Mouse (Mus musculus): ENCODE data around the gene Simc1. TPM values are rescaled to one million over a fixed set of nuclear protein-coding genes. Genes with fewer than 3 reads are reported as not detected.

The Simc1 gene
- 6.8 and 8.0 TPM in 2 replicates for polyA plus RNA-seq (2015; fragmentation: Nextera tagmentation; extraction: Ambion mirVana)

DNA sequence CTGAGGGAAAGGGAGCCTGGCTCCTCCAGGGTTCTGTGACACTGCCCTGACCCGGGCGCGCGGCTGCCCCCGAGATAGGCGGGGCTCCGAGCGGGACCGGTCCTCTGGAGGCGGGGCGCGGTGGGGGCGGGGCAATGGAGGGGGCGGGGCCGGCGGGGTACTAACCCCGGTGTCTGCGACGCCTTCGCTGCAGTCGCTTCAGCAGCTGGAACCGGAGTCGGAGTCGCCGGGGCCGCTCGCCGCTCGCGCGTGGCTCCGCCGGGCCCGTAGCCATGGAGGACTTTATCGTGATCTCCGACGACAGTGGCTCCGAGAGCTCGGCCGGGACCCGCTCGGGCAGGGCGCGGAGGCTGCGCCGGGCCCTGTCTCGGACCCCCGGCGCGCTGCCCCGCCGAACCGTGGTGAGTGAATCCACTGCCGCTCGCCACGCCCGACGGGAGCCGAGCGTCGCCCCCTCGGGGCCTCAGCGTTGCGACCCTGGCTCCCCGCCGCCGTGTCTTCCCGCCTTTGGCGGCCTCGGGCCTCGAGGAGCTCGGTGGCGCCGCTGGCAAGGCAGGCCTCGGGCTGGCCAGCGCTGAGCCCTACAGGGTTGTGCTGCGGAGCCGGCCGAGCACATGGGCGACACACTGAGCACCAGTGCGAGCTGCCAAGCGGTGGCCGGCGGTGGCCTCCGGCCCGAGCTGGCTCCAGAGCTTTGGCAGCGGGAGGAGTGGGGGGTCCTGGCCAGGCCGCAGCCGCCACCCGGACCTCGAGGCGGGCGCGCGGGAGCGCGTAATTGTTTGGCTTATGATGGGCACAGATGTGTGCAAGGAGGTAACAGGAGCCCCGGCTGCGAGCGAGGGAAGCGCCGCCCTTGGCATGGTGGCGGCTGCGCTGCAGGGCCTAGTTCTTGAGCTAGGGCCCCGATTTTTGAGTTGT is at the start of gene Simc1:
TSS of gene Simc1 (plus strand) at position 176 of the 918 bp plus-strand sequence.
- TF ChIP-seq CTCF (IDR thresholded peaks at IDR 0.05; ENCODE audit: low read depth), result no peak
- Histone ChIP-seq H3K4me3 (replicated peaks; ENCODE audit: low read depth, low read length) (peak within 1 kb of the TSS; percentile 64), H3K27me3 (ENCODE audit: insufficient read depth, low read length) (no peaks in the 10 kb centered on the region), H3K27ac (peak within 1 kb of the TSS; percentile 77), H3K4me1 (replicated peaks; ENCODE audit: insufficient read depth, low read length) (peaks cover 7% of the 10 kb centered on the region; the same call in 1 of the 2 replicates), H3K36me3 (ENCODE audit: insufficient read depth, low read length) (no peaks in the 10 kb centered on the region), H3K4me2 (ENCODE audit: low read length) (peak within 1 kb of the TSS; percentile 87), H3K9me3 (replicated peaks; ENCODE audit: low read length) (no peaks in the 10 kb centered on the region), H3K9ac (ENCODE audit: low read depth, low read length) (peak within 1 kb of the TSS; percentile 74)
- under 1% methylated on average over 95 of the region's 105 CpGs for WGBS
- ATAC-seq (replicated peaks; ENCODE audit: low FRiP score, low read depth), result peak; percentile 91
- DNase-seq (ENCODE audit: low spot score), result peak; percentile 72

DNA sequence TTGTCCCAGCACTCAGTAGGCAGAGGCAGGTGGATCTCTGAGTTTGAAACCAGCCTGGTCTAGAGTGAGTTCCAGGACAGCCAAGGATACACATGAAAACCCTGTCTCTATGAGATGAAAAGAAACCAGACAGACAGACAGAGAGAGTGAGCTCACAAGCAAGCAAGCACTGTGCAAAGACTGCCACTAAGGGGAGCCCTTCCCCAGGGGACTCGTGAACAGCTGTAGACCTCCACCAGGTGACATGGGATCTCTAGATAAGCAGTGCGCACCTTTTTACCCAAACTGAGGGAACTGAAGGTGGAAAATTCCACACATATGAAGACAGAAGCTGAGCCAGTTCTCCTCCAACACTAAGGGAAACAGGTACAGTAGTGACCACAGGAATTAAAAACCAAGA is 46.5 kb upstream of the Simc1 start:
- Histone ChIP-seq H3K4me3 (replicated peaks; ENCODE audit: low read depth, low read length) (no peak overlapping the region), H3K36me3 (ENCODE audit: insufficient read depth, low read length) (peaks cover 46% of the 10 kb centered on the region), H3K27ac (no peak overlapping the region), H3K4me1 (replicated peaks; ENCODE audit: insufficient read depth, low read length) (no peaks in the 10 kb centered on the region), H3K4me2 (ENCODE audit: low read length) (no peak overlapping the region), H3K9ac (ENCODE audit: low read depth, low read length) (no peak overlapping the region), H3K27me3 (ENCODE audit: insufficient read depth, low read length) (no peaks in the 10 kb centered on the region), H3K9me3 (replicated peaks; ENCODE audit: low read length) (no peaks in the 10 kb centered on the region)
- DNase-seq (ENCODE audit: low spot score) (peak; percentile 40), ATAC-seq (replicated peaks; ENCODE audit: low FRiP score, low read depth) (no peak)
- peak; percentile 67 for TF ChIP-seq CTCF (IDR thresholded peaks at IDR 0.05; ENCODE audit: low read depth)
- WGBS, result 69% methylated on average over 2 of the region's 2 CpGs

DNA sequence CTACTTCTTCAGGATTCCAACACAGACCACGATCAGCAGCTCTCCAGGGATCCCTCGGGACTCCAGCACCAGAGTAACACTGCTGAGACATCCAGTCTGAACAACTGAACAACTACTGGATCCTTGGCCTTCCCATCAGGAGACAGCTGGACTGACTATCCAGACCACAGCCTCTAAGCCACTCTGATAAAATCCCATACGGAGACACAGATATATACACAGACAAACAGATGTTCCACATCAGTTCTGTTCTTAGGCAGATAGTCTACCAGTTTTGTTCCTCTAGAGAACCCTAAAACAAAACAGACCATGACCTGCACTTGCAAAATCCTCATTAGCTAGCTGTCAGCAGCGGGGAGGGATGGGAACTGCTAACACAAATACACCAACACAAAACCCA is 44.3 kb upstream of the Simc1 start:
- ATAC-seq (replicated peaks; ENCODE audit: low FRiP score, low read depth) (no peak), DNase-seq (ENCODE audit: low spot score) (peak; percentile 8)
- Histone ChIP-seq H3K27ac (no peak overlapping the region), H3K4me3 (replicated peaks; ENCODE audit: low read depth, low read length) (no peak overlapping the region), H3K27me3 (ENCODE audit: insufficient read depth, low read length) (no peaks in the 10 kb centered on the region), H3K4me1 (replicated peaks; ENCODE audit: insufficient read depth, low read length) (no peaks in the 10 kb centered on the region), H3K36me3 (ENCODE audit: insufficient read depth, low read length) (peaks cover 66% of the 10 kb centered on the region), H3K9me3 (replicated peaks; ENCODE audit: low read length) (no peaks in the 10 kb centered on the region), H3K4me2 (ENCODE audit: low read length) (no peak overlapping the region), H3K9ac (ENCODE audit: low read depth, low read length) (no peak overlapping the region)
- WGBS, result 71% methylated on average over 4 of the region's 4 CpGs
- no peak for TF ChIP-seq CTCF (IDR thresholded peaks at IDR 0.05; ENCODE audit: low read depth)

DNA sequence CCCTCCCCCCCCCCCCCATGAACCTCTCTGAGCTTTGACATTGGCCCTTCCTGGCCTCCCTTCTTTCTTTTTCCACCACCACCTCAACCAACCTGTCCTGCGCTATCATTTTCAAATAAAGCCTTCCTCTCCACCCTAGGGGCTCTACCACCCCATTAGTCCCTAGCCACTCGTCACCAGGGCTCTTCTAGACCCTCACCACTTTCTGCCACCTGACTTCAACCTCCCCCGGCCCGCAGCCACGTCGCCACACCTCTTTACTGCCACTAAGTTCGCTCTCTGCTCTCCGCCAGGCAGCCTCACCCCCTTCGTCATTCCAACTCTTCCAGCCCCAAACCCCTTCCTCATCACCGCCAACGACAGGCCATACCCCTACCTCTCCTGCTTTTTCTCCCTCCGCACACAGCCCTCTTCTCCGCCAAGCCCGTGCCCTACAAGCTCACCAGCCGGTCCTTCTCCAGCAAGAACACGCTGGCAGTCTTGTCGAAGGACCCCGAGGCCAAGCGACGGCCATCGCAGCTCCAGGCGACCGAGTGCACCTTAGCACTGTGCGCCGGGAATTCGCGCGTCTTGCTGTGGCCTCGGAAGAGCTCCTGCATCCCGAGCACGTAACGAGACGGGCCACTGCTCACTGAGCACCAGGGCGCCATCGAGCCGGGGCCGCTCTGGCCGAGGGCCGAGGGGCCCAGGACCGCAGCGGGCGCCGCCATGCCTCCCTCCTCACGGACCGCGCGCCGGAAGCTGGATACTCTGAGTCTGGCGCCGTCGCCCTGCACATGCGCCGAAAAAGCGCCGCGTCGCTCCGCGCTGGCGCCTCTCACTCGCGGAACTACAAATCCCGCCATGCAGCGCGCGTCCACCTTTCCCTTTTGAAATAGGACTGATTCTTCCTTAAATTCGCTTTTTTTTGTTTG is 35.2 kb upstream of the Simc1 start, which contains the start of gene Thoc3:
TSS of gene Thoc3 (minus strand) at position 752 of the 914 bp plus-strand sequence.
- peak; percentile 96 for ATAC-seq (replicated peaks; ENCODE audit: low FRiP score, low read depth)
- peak within 1 kb of the TSS; percentile 89 for H3K4me2 ChIP-seq (ENCODE audit: low read length)
- peak within 1 kb of the TSS; percentile 89 for H3K9ac ChIP-seq (ENCODE audit: low read depth, low read length)
- no peaks in the 10 kb centered on the region for H3K27me3 ChIP-seq (ENCODE audit: insufficient read depth, low read length)
- peak within 1 kb of the TSS; percentile 62 for H3K27ac ChIP-seq
- H3K36me3 ChIP-seq (ENCODE audit: insufficient read depth, low read length), result peaks cover 34% of the 10 kb centered on the region
- WGBS, result under 1% methylated on average over 66 of the region's 67 CpGs
- no peak for TF ChIP-seq CTCF (IDR thresholded peaks at IDR 0.05; ENCODE audit: low read depth)
- H3K4me3 ChIP-seq (replicated peaks; ENCODE audit: low read depth, low read length), result peak within 1 kb of the TSS; percentile 96
- DNase-seq (ENCODE audit: low spot score), result peak; percentile 94
- 0 out of 2 replicates have a peak, but pooled peaks cover 4% of the 10 kb centered on the region for H3K9me3 ChIP-seq (replicated peaks; ENCODE audit: low read length)
- peaks cover 6% of the 10 kb centered on the region; the same call in 1 of the 2 replicates for H3K4me1 ChIP-seq (replicated peaks; ENCODE audit: insufficient read depth, low read length)

DNA sequence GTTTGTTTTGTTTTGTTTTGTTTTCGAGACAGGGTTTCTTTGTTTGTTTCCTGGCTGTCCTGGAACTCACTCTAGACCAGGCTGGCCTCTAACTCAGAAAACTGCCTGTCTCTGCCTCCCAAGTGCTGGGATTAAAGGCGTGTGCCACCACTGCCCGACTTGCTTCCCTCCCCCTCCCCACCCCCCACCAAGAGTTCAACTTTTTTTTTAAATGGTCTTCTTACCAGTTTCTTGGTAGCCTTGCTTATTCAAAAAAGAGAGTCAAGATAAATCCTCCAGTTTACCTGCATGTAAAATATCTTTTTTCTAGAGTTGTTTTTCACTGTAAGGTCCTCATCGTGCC is 34.6 kb upstream of the Simc1 start:
- WGBS, result 17% methylated on average over 4 of the region's 4 CpGs
- TF ChIP-seq CTCF (IDR thresholded peaks at IDR 0.05; ENCODE audit: low read depth), result no peak
- H3K9ac ChIP-seq (ENCODE audit: low read depth, low read length), result no peak overlapping the region
- DNase-seq (ENCODE audit: low spot score), result no peak
- H3K4me1 ChIP-seq (replicated peaks; ENCODE audit: insufficient read depth, low read length), result peaks cover 6% of the 10 kb centered on the region; the same call in 1 of the 2 replicates
- no peak overlapping the region for H3K27ac ChIP-seq
- peaks cover 28% of the 10 kb centered on the region for H3K36me3 ChIP-seq (ENCODE audit: insufficient read depth, low read length)
- peak overlapping the region; percentile 96 for H3K4me3 ChIP-seq (replicated peaks; ENCODE audit: low read depth, low read length)
- ATAC-seq (replicated peaks; ENCODE audit: low FRiP score, low read depth), result peak; percentile 61; the same call in 1 of the 2 replicates
- 0 out of 2 replicates have a peak, but pooled peaks cover 4% of the 10 kb centered on the region for H3K9me3 ChIP-seq (replicated peaks; ENCODE audit: low read length)
- H3K27me3 ChIP-seq (ENCODE audit: insufficient read depth, low read length), result no peaks in the 10 kb centered on the region
- H3K4me2 ChIP-seq (ENCODE audit: low read length), result peak overlapping the region; percentile 89

DNA sequence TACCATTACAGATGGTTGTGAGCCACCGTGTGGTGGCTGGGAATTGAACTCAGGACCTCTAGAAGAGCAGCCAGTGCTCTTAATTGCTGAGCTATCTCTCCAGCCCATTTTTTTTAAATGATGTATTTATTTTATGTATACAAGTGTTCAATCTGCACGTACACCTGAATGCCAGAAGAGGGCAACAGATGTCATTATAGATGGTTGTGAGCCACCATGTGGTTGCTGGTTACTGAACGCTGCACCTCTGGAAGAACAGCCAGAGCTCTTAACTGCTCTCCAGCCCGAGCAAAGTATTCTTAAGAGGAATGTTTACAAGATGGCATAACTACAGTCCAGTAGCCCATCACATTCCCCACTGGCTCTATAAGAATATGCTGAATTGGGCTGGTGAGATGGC is 31.6 kb upstream of the Simc1 start:
- no peak overlapping the region for H3K4me3 ChIP-seq (replicated peaks; ENCODE audit: low read depth, low read length)
- no peak overlapping the region for H3K9ac ChIP-seq (ENCODE audit: low read depth, low read length)
- H3K27ac ChIP-seq, result no peak overlapping the region
- 84% methylated on average over 4 of the region's 4 CpGs for WGBS
- H3K4me1 ChIP-seq (replicated peaks; ENCODE audit: insufficient read depth, low read length), result peaks cover 6% of the 10 kb centered on the region; the same call in 1 of the 2 replicates
- no peak for DNase-seq (ENCODE audit: low spot score)
- no peaks in the 10 kb centered on the region for H3K27me3 ChIP-seq (ENCODE audit: insufficient read depth, low read length)
- no peaks in the 10 kb centered on the region for H3K9me3 ChIP-seq (replicated peaks; ENCODE audit: low read length)
- no peak for TF ChIP-seq CTCF (IDR thresholded peaks at IDR 0.05; ENCODE audit: low read depth)
- ATAC-seq (replicated peaks; ENCODE audit: low FRiP score, low read depth), result no peak
- no peak overlapping the region for H3K4me2 ChIP-seq (ENCODE audit: low read length)
- H3K36me3 ChIP-seq (ENCODE audit: insufficient read depth, low read length), result no peaks in the 10 kb centered on the region

All from kidney, postnatal 0 days (tissue).